ENCODE assay signal across 13 mouse cellular contexts in genomic region chr19:60340234-60340633, GRCm38 (mm10).
A peak's percentile ranks its signal among the peaks of the same experiment; 100 is the strongest.
DNase-seq lines count a peak whose midpoint lies in the region; ATAC-seq and TF ChIP-seq lines count a peak whose summit lies in the region.
"Had no signal": no experiment of that assay in that cellular context is flagged by ENCODE, and none has a peak within 500 bp of the region (broad histone marks: within the 10 kb centered on the region; RNA-seq: fewer than 3 reads in every experiment).

No protein-coding gene starts in this region.

- TF ChIP-seq CTCF in liver, adult 2 months (IDR thresholded peaks at IDR 0.05; ENCODE audit: low read depth, low read length) = 0 out of 2 replicates have a peak, but pooled peaks have one; percentile 3
- peak; percentile 36 for TF ChIP-seq CTCF in E14TG2a.4 (conservative IDR thresholded peaks at IDR 0.05; ENCODE audit: low read length)

- no peak overlapping the region for H3K27ac ChIP-seq in liver, adult 2 months (replicated peaks; ENCODE audit: insufficient read depth, low read depth, low read length)
- H3K27ac ChIP-seq in liver, embryonic 11.5 days (ENCODE audit: low read depth, low read length) = no peak overlapping the region
- no peak overlapping the region for H3K27ac ChIP-seq in embryonic facial prominence, embryonic 11.5 days (replicated peaks; ENCODE audit: low read depth, low read length)
- H3K27ac ChIP-seq: neural tube, embryonic 15.5 days had no signal

- DNase-seq in embryo, embryonic 10 days (ENCODE audit: low spot score) = peak; percentile 51
- no peak for DNase-seq in embryo, embryonic 9.5 days (ENCODE audit: extremely low spot score)
- peak; percentile 9 for DNase-seq in liver, adult 2 months (ENCODE audit: extremely low read depth, low read depth, low spot score)
- no peak for DNase-seq in liver, embryonic 11.5 days (ENCODE audit: low spot score)
- peak; percentile 30 for DNase-seq in embryonic facial prominence, embryonic 11.5 days (ENCODE audit: low spot score)
- DNase-seq in spleen, postnatal 14 days (ENCODE audit: low spot score in 2 of 2) = no peak
- DNase-seq in frontal cortex, postnatal 25 days (ENCODE audit: low spot score in 2 of 2) = no peak
- DNase-seq: cerebellum, adult 11 months; heart, adult 11 months had no signal

- no peak overlapping the region for H3K4me2 ChIP-seq in liver, embryonic 11.5 days
- H3K4me2 ChIP-seq in embryonic facial prominence, embryonic 11.5 days (ENCODE audit: low read depth, low read length) = no peak overlapping the region
- H3K4me2 ChIP-seq: neural tube, embryonic 15.5 days had no signal

- no peaks in the 10 kb centered on the region for H3K4me1 ChIP-seq in liver, adult 2 months (ENCODE audit: control insufficient read depth, insufficient read depth, low read length)
- H3K4me1 ChIP-seq in liver, embryonic 11.5 days (replicated peaks; ENCODE audit: control insufficient read depth, insufficient read depth, low read length) = no peaks in the 10 kb centered on the region
- H3K4me1 ChIP-seq in E14TG2a.4 (replicated peaks; ENCODE audit: low read depth, low read length) = no peaks in the 10 kb centered on the region
- H3K4me1 ChIP-seq in embryonic facial prominence, embryonic 11.5 days (ENCODE audit: control insufficient read depth, insufficient read depth, low read length) = no peaks in the 10 kb centered on the region

- H3K9me3 ChIP-seq in liver, embryonic 11.5 days (ENCODE audit: control insufficient read depth, low read length) = no peaks in the 10 kb centered on the region
- no peaks in the 10 kb centered on the region for H3K9me3 ChIP-seq in E14TG2a.4 (ENCODE audit: low read length)
- H3K9me3 ChIP-seq in embryonic facial prominence, embryonic 11.5 days (replicated peaks; ENCODE audit: control insufficient read depth, low read length) = no peaks in the 10 kb centered on the region
- H3K9me3 ChIP-seq: G1E; neural tube, embryonic 15.5 days had no signal

- H3K36me3 ChIP-seq in liver, adult 2 months (ENCODE audit: control insufficient read depth, insufficient read depth, low read length) = no peaks in the 10 kb centered on the region
- H3K36me3 ChIP-seq in liver, embryonic 11.5 days (ENCODE audit: control insufficient read depth, insufficient read depth, low read length) = no peaks in the 10 kb centered on the region
- H3K36me3 ChIP-seq in E14TG2a.4 (ENCODE audit: insufficient read depth, low read length) = no peaks in the 10 kb centered on the region
- H3K36me3 ChIP-seq in embryonic facial prominence, embryonic 11.5 days (replicated peaks; ENCODE audit: control insufficient read depth, insufficient read depth, low read depth, low read length) = no peaks in the 10 kb centered on the region
- H3K36me3 ChIP-seq: G1E; neural tube, embryonic 15.5 days had no signal

- no peaks in the 10 kb centered on the region for H3K79me2 ChIP-seq in liver, adult 2 months (ENCODE audit: control insufficient read depth, insufficient read depth, low read length)

- H3K27me3 ChIP-seq in liver, adult 2 months (ENCODE audit: control insufficient read depth, insufficient read depth, low read length) = no peaks in the 10 kb centered on the region
- no peaks in the 10 kb centered on the region for H3K27me3 ChIP-seq in liver, embryonic 11.5 days (replicated peaks; ENCODE audit: control insufficient read depth, insufficient read depth, low read length)
- H3K27me3 ChIP-seq in E14TG2a.4 (ENCODE audit: insufficient read depth, low read length) = no peaks in the 10 kb centered on the region
- no peaks in the 10 kb centered on the region for H3K27me3 ChIP-seq in embryonic facial prominence, embryonic 11.5 days (ENCODE audit: control insufficient read depth, insufficient read depth, low read length)
- H3K27me3 ChIP-seq: neural tube, embryonic 15.5 days had no signal

- no peak overlapping the region for H3K4me3 ChIP-seq in liver, adult 2 months (ENCODE audit: insufficient read depth, low read depth, low read length)
- H3K4me3 ChIP-seq in liver, embryonic 11.5 days (ENCODE audit: low read depth, low read length) = no peak overlapping the region
- H3K4me3 ChIP-seq in E14TG2a.4 (replicated peaks; ENCODE audit: low read length) = no peak overlapping the region
- no peak overlapping the region for H3K4me3 ChIP-seq in embryonic facial prominence, embryonic 11.5 days (ENCODE audit: low read depth, low read length)
- H3K4me3 ChIP-seq: erythroblast, embryonic 14.5 days; neural tube, embryonic 15.5 days had no signal

- no peak for ATAC-seq in liver, embryonic 11.5 days (replicated peaks; ENCODE audit: low FRiP score)
- ATAC-seq in embryonic facial prominence, embryonic 11.5 days (replicated peaks; ENCODE audit: insufficient number of reproducible peaks, low FRiP score, low TSS enrichment, low read depth) = no peak

- 91% methylated on average over 6 of the region's 6 CpGs for WGBS in liver, adult 2 months
- 82% methylated on average over 6 of the region's 6 CpGs for WGBS in liver, embryonic 11.5 days
- WGBS in embryonic facial prominence, embryonic 11.5 days = 89% methylated on average over 6 of the region's 6 CpGs

- no peak for TF ChIP-seq POLR2A in liver, adult 2 months (IDR thresholded peaks at IDR 0.05; ENCODE audit: extremely low read depth, insufficient read depth, low read length)

- no peak overlapping the region for H3K9ac ChIP-seq in liver, adult 2 months (ENCODE audit: low read depth, low read length)
- no peak overlapping the region for H3K9ac ChIP-seq in liver, embryonic 11.5 days (ENCODE audit: low read depth, low read length)
- H3K9ac ChIP-seq in embryonic facial prominence, embryonic 11.5 days (replicated peaks; ENCODE audit: low read length) = no peak overlapping the region
- H3K9ac ChIP-seq: neural tube, embryonic 15.5 days had no signal

Comparison
In these comparisons a context has a peak if more than half of its experiments do, and no peak if none do; other contexts are left out.
1. DNase-seq: peak in embryo, embryonic 10 days (single experiment), liver, adult 2 months (single experiment) and embryonic facial prominence, embryonic 11.5 days (single experiment); none in embryo, embryonic 9.5 days (single experiment), liver, embryonic 11.5 days (single experiment), spleen, postnatal 14 days (0 of 2) and frontal cortex, postnatal 25 days (0 of 2).